Mouse (Mus musculus) central nervous system, embryonic 14 days (tissue): ENCODE data around the gene Gm10273. TPM values are rescaled to one million over a fixed set of nuclear protein-coding genes. Genes with fewer than 3 reads are reported as not detected.

Experiments used
- polyA plus RNA-seq: library from polyadenylated mRNA; depleted of rRNA; stranded (reverse); fragments of >200 nt; gene quantifications from 2 replicates; pipeline ENCODE4 v1.2.3, GENCODE M21; 2012; rRNA removed

Gene Gm10273
- 5.8 and 6.9 TPM in 2 replicates for polyA plus RNA-seq

DNA sequence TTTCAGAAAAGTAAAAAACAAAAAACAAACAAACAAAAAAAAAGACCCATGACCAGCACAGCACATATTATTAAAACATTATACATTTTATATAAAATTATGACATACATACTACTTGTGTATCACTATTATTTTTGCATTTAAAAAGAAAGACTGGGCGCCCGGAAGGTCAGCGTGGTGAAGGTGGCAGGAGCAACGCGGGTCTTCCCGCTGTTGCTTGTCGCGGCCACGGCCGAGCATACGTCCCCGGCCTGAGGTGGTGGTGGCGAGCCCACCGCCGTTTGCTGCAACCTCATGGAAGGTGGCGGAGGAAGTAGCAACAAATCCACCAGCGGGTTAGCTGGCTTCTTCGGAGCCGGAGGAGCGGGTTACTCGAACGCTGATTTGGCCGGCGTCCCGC is at the start of gene Gm10273:
Gm10273 (plus strand) TSS at position 172 of the 400 bp plus-strand sequence.

DNA sequence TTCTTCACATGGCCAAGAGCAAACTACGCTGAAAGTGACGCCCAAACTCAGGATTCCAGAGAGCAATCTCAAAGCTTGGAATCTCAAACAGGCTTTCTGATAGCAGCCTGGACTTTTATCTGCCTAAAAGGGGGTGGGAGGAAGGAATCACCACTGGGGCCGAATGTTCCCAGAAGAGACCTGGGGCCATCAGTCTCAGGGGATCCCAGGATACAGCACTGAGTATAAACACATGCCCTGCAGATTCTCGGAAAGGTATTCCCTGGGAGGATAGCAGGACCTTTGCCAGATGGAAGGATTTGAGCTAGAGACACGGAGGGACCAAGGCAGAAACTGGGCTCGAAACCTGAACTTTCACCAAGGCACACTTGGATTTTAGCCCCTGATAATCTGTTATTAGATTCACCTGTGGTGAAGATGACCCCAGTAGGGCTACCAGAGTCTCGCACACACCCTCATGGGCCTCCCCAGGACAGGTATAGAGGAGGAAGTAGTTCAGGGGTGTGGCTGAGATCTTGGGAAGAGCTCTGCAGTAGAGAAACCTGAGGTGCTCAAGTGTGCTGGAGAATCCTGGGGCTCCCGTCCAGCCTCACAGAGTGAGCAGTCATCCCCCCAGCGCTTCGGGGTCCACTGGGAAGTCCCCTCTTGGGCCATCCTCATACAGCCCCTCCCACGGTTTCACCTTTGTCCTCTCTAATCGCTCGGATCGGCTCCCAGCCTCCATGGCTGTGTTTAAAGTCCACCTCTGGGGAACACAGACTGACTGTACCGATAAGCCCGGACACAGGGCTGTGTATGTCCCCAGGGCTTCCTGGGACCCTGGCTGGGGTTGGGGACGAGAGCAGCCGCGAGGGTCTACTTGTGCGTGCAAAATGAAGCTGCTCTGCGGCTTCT is 7.7 kb downstream of the Gm10273 start, which contains the start of gene Pla2g12b:
Pla2g12b (plus strand) TSS at position 762 of the 894 bp plus-strand sequence.

DNA sequence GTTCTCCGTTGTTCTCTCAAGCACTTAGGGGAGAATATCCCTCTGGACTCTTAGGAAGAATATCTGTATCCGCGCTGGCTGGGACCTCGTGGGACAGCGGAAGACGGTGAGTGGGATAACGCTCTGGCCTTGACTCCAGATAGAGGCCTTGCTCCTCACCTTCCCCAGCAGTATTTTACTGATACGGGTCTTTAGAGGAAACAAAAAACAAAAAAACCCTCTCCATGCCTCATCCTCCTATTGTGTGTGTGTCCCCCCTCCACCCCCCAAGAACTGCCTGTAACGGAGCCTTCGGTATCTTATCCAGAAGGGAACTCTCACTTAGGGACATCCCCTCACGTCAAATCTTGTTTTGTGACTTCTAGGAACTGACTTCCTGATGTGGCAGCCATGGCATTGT is 46.3 kb downstream of the Gm10273 start, which contains the start of gene Oit3:
Oit3 (minus strand) TSS at position 44 of the 400 bp plus-strand sequence.

Other genes with a start within 250 kb of the Gm10273 start
- gene Sept10, start 173.8 kb upstream of the Gm10273 start, polyA plus RNA-seq = 26.3 and 27.1 TPM in 2 replicates
- 7.5 and 8.0 TPM in 2 replicates for gene Sowahc, start 173.7 kb upstream of the Gm10273 start, polyA plus RNA-seq
- 24.1 and 37.6 TPM in 2 replicates for gene P4ha1, start 72.3 kb upstream of the Gm10273 start, polyA plus RNA-seq
- gene Pla2g12b, start 8.0 kb downstream of the Gm10273 start, polyA plus RNA-seq = not detected in 2 replicates
- gene Oit3, start 46.1 kb downstream of the Gm10273 start, polyA plus RNA-seq = 0.32 and 0.34 TPM in 2 replicates
- gene Gm10322, start 220.4 kb downstream of the Gm10273 start, polyA plus RNA-seq = not detected in 2 replicates
- 12.0 and 16.1 TPM in 2 replicates for gene Mcu, start 221.1 kb downstream of the Gm10273 start, polyA plus RNA-seq